Mouse (Mus musculus) bone marrow, adult 2 months (tissue): ENCODE measurements at regions not wholly inside any gene's neighbourhood (a gene's known extent, or its start where the extent isn't known, plus 50 kb on each side); places are given as distances from the start of the nearest gene placed in this dataset.

ENCODE experiments used
- CTCF ChIP-seq: fragments of 200-500 bp; IDR thresholded peaks from 2 replicates; pipeline ENCODE4 v1.5.1; 2011; ENCODE audit warnings: low read length, control low read depth; ENCODE audit not compliant: control insufficient read depth, insufficient read depth
- POLR2A ChIP-seq: fragments of 200-500 bp; IDR thresholded peaks from 2 replicates; pipeline ENCODE4 v1.6.1; 2011; ENCODE audit warnings: low read depth, mild to moderate bottlenecking, control low read depth, low read length, borderline replicate concordance; ENCODE audit not compliant: control insufficient read depth

- no peak for TF ChIP-seq CTCF
- TF ChIP-seq POLR2A: no peak
Observed at GRCm38 (mm10) chr7:73624992-73625391, 83.4 kb upstream of the Chd2 start.
